8 mouse cellular contexts compared by ENCODE assay signal in genomic region chr5:124954404-124955305, GRCm38 (mm10). TPM values are rescaled to one million over a fixed set of nuclear protein-coding genes. Genes with fewer than 3 reads are reported as not detected.
A peak's percentile ranks its signal among the peaks of the same experiment; 100 is the strongest.
DNase-seq lines count a peak whose midpoint lies in the region; ATAC-seq and TF ChIP-seq lines count a peak whose summit lies in the region.

No protein-coding gene starts in this region.

- peaks cover 1% of the 10 kb centered on the region for H3K4me1 ChIP-seq in heart, adult 2 months (ENCODE audit: control insufficient read depth, insufficient read depth, low read length)
- no peaks in the 10 kb centered on the region for H3K4me1 ChIP-seq in heart, embryonic 12.5 days (replicated peaks)
- peaks cover 1% of the 10 kb centered on the region; the same call in 1 of the 2 replicates for H3K4me1 ChIP-seq in stomach, embryonic 14.5 days (ENCODE audit: control insufficient read depth, insufficient read depth, low read length)
- no peaks in the 10 kb centered on the region for H3K4me1 ChIP-seq in stomach, postnatal 0 days (replicated peaks; ENCODE audit: control insufficient read depth, insufficient read depth)

- H3K36me3 ChIP-seq in heart, adult 2 months (ENCODE audit: control insufficient read depth, insufficient read depth, low read length), result no peaks in the 10 kb centered on the region
- H3K36me3 ChIP-seq in heart, embryonic 12.5 days, result no peaks in the 10 kb centered on the region
- no peaks in the 10 kb centered on the region for H3K36me3 ChIP-seq in stomach, embryonic 14.5 days (ENCODE audit: control insufficient read depth, insufficient read depth, low read length)
- H3K36me3 ChIP-seq in stomach, postnatal 0 days (ENCODE audit: control insufficient read depth, insufficient read depth, low read length), result no peaks in the 10 kb centered on the region

- intact Hi-C loops in heart, adult 2 months (cut with DNase I), result no loop called here

- peaks cover 2% of the 10 kb centered on the region; the same call in 1 of the 2 replicates for H3K9me3 ChIP-seq in heart, embryonic 12.5 days (replicated peaks)
- no peaks in the 10 kb centered on the region; the same call in 1 of the 2 replicates for H3K9me3 ChIP-seq in stomach, embryonic 14.5 days (ENCODE audit: control insufficient read depth, low read depth, low read length)
- H3K9me3 ChIP-seq in stomach, postnatal 0 days (ENCODE audit: control insufficient read depth, low read length), result no peaks in the 10 kb centered on the region

- H3K4me2 ChIP-seq in heart, embryonic 12.5 days, result no peak overlapping the region
- H3K4me2 ChIP-seq in stomach, embryonic 14.5 days (replicated peaks; ENCODE audit: low read depth, low read length), result no peak overlapping the region
- H3K4me2 ChIP-seq in stomach, postnatal 0 days (replicated peaks; ENCODE audit: low read depth), result no peak overlapping the region

- no peak for TF ChIP-seq CTCF in heart, adult 2 months (IDR thresholded peaks at IDR 0.05)
- no peak for TF ChIP-seq CTCF in stomach, postnatal 0 days (IDR thresholded peaks at IDR 0.05; ENCODE audit: low read depth)

- no peak overlapping the region for H3K4me3 ChIP-seq in heart, adult 2 months
- no peak overlapping the region for H3K4me3 ChIP-seq in heart, embryonic 12.5 days
- H3K4me3 ChIP-seq in stomach, embryonic 14.5 days (ENCODE audit: low read depth, low read length), result no peak overlapping the region
- no peak overlapping the region for H3K4me3 ChIP-seq in stomach, postnatal 0 days (ENCODE audit: low read depth, low read length)

- ATAC-seq in heart, embryonic 12.5 days (ENCODE audit: insufficient number of reproducible peaks, low FRiP score), result no peak
- no peak for ATAC-seq in stomach, embryonic 14.5 days (ENCODE audit: insufficient number of reproducible peaks, insufficient read depth, low FRiP score, low read depth)
- ATAC-seq in stomach, postnatal 0 days (ENCODE audit: low FRiP score, low TSS enrichment), result no peak

- WGBS in heart, adult 2 months, result 52% methylated on average over 8 of the region's 8 CpGs
- WGBS in heart, embryonic 12.5 days, result 75% methylated on average over 8 of the region's 8 CpGs
- 71% methylated on average over 8 of the region's 8 CpGs for WGBS in stomach, embryonic 14.5 days
- 67% methylated on average over 8 of the region's 8 CpGs for WGBS in stomach, postnatal 0 days

- no peak for TF ChIP-seq EP300 in heart, adult 2 months (IDR thresholded peaks at IDR 0.05; ENCODE audit: insufficient read depth, low read depth, low read length)
- TF ChIP-seq EP300 in stomach, postnatal 0 days (optimal IDR thresholded peaks at IDR 0.05), result no peak

- peak overlapping the region; percentile 45 for H3K27ac ChIP-seq in heart, adult 2 months
- no peak overlapping the region for H3K27ac ChIP-seq in heart, embryonic 12.5 days (ENCODE audit: poor library complexity, severe bottlenecking)
- peak overlapping the region; percentile 52; the same call in 1 of the 2 replicates for H3K27ac ChIP-seq in stomach, embryonic 14.5 days (ENCODE audit: low read length)
- no peak overlapping the region for H3K27ac ChIP-seq in stomach, postnatal 0 days (replicated peaks)

- no peak for TF ChIP-seq POLR2A in heart, adult 2 months (IDR thresholded peaks at IDR 0.05; ENCODE audit: insufficient read depth, low read depth, low read length)

- no peaks in the 10 kb centered on the region for H3K79me2 ChIP-seq in heart, adult 2 months (replicated peaks; ENCODE audit: control insufficient read depth, insufficient read depth, low read length)

- peak in 1 of 2 experiments; percentile 22 for DNase-seq in heart, adult 2 months
- no peak for DNase-seq in stomach, postnatal 0 days (ENCODE audit: low spot score)
- peak; percentile 52 for DNase-seq in kidney, postnatal 14 days
- DNase-seq in thymus, postnatal 4 days, result peak; percentile 65
- DNase-seq in layer of hippocampus, postnatal 36 days, result no peak
- no peak for DNase-seq in cerebellum, adult 18-20 months

- no peaks in the 10 kb centered on the region for H3K27me3 ChIP-seq in heart, adult 2 months (ENCODE audit: control insufficient read depth, insufficient read depth, low read length)
- no peaks in the 10 kb centered on the region for H3K27me3 ChIP-seq in heart, embryonic 12.5 days (replicated peaks)
- no peaks in the 10 kb centered on the region for H3K27me3 ChIP-seq in stomach, embryonic 14.5 days (ENCODE audit: control insufficient read depth, insufficient read depth, low read length)
- H3K27me3 ChIP-seq in stomach, postnatal 0 days (ENCODE audit: control insufficient read depth, insufficient read depth, low read length), result no peaks in the 10 kb centered on the region

- H3K9ac ChIP-seq in heart, adult 2 months (ENCODE audit: low read depth, low read length), result no peak overlapping the region
- H3K9ac ChIP-seq in heart, embryonic 12.5 days, result no peak overlapping the region
- no peak overlapping the region for H3K9ac ChIP-seq in stomach, embryonic 14.5 days (replicated peaks; ENCODE audit: low read depth, low read length)
- H3K9ac ChIP-seq in stomach, postnatal 0 days (ENCODE audit: low read length), result no peak overlapping the region

RNA-seq across cellular contexts. Expression of gene Rflna, which starts 48.4 kb away (rescaled TPM):
- under 1 TPM; 0.13 to 0.39 TPM for total RNA-seq in heart, adult 2 months (2021)
- 0.78 and 0.85 TPM in 2 replicates for polyA plus RNA-seq in heart, adult 2 months (2012; rRNA removed)
- polyA plus RNA-seq in heart, embryonic 12.5 days (2016; fragmentation: Nextera tagmentation; extraction: Ambion mirVana), result 1.2 and 1.6 TPM in 2 replicates
- 3.7 and 5.0 TPM in 2 replicates for polyA plus RNA-seq in stomach, embryonic 14.5 days (2014; fragmentation: Nextera tagmentation; extraction: Ambion mirVana)
- polyA plus RNA-seq in stomach, postnatal 0 days (2015; fragmentation: Nextera tagmentation; extraction: Ambion mirVana), result 1.8 and 2.3 TPM in 2 replicates
- total RNA-seq in layer of hippocampus, postnatal 36 days (2021), result under 1 TPM; 0.27 to 0.38 TPM

Comparison
In these comparisons a context has a peak if more than half of its experiments do, and no peak if none do; other contexts are left out.
1. H3K27ac ChIP-seq: peak in heart, adult 2 months (single experiment) and stomach, embryonic 14.5 days (single experiment); none in heart, embryonic 12.5 days (single experiment) and stomach, postnatal 0 days (single experiment).
2. DNase-seq: peak in kidney, postnatal 14 days (single experiment) and thymus, postnatal 4 days (single experiment); none in stomach, postnatal 0 days (single experiment), layer of hippocampus, postnatal 36 days (0 of 2) and cerebellum, adult 18-20 months (0 of 2).